Mouse (Mus musculus) 416B (cell line): Measurements from ENCODE around the gene Ldoc1.

Source experiments
- DNase-seq: peaks from one replicate; pipeline ENCODE4 v3.0.0; 2011; ENCODE audit warnings: low read depth

The Ldoc1 gene

GRCm38 (mm10) chrX:61709302-61710033 lies at the start of gene Ldoc1:
Gene Ldoc1 (plus strand): TSS chrX:61709497.
- no peak for DNase-seq

GRCm38 (mm10) chrX:61710131-61710530 lies 834 bp downstream of the Ldoc1 start:
- no peak for DNase-seq

- DNase-seq = no peak
Measured at GRCm38 (mm10) chrX:61722281-61723028, 13.2 kb downstream of the Ldoc1 start.

GRCm38 (mm10) chrX:61723029-61723980 lies 14.0 kb downstream of the Ldoc1 start:
- DNase-seq = no peak

- DNase-seq = no peak
Measured at GRCm38 (mm10) chrX:61727516-61728310, 18.4 kb downstream of the Ldoc1 start.
